Mouse (Mus musculus) effector memory CD4-positive, alpha-beta T cell, adult 5 months (primary cell): ENCODE results near the gene Cox19. TPM values are rescaled to one million over a fixed set of nuclear protein-coding genes. Genes with fewer than 3 reads are reported as not detected.

Experiments used
- polyA plus RNA-seq: library from polyadenylated mRNA; unstranded; fragments of 100-300 nt; shearing (Covaris generic); gene quantifications from one replicate; pipeline ENCODE4 v1.2.1, GENCODE M21; 2017

Gene Cox19
- 23.1 TPM for polyA plus RNA-seq

DNA sequence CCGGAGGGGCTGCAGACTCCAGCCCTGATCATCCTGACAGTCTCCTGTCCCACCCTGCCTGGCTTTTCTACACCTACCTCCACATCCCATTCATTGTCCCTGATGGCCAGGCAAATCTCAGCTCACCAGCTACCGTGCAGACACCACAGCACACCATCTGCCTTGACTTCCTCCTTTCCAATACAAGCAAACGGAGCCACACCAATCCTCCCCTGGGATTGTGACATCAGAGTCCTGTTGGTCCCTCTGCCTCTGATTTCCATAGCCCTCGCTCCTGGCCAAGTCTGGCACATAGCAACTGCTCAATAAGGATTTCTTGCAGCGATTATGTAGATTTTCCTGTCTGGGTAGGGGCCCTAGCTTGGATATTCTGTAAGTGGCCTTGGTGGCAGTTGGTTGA lies at the start of gene Cox19:
Cox19 (minus strand) TSS at position 285 of the 400 bp plus-strand sequence.

DNA sequence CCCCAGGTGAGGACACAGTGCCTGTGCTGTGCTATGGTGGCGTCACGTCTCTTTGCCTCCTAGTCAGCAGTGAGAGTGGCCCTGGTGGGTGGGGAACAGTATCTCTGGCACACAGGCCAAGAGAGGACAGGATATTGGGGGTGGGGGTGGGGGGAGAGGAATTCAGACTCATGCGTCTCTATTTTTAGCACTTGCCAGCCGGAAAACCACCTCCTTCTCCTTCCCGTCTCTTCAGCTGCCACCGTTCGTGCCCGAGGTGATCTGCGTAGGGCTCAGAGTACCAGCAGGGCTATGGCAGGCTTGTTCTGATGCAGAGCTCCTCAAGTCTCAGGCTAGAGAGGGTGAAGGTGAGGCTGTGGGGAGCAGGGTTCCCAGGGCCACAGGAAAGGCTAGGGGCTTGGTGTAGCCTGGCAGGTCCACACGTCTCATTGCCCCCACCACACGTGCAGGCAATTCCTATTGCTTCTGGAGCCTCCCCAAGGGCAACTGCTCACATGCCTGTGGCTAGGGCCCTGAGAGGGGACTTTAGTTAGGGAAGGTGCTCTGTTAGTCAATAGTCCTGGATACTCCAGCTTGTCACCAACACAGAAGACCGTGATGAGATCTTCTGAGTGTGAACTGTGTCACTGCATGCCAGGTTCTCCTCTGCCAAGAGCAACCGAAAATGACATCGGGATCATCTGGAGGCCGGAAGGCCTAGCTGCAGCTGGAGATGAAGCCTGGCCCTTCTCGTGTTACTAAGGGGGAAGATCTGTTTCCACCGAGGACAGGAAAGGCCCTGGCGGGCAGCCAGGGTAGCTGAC lies 26.5 kb upstream of the Cox19 start, which contains the start of gene Gpr146:
Gpr146 (plus strand) TSS at position 230 of the 803 bp plus-strand sequence.

DNA sequence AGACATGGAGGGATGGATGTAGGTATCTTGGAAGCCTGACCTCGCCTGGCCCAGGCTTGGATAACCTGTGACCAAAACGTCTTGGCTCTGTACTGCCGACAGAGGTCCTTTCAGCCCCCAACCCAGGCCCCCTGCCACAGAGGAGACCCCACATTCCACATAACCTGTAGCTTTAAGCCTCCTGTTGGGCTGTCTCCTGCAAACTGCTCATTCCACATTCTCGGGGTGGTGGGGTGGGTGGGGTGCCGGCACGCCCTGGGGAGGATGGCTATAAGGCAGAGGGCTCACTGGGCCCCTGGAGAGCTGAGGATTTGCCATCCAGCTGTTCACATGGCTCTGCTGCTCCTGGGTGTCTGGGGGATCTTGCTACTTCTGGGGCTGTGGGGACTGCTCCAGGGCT lies 1.1 kb upstream of the Cox19 start, which contains the start of gene Cyp2w1:
Cyp2w1 (plus strand) TSS at position 301 of the 400 bp plus-strand sequence.

GRCm38 (mm10) chr5:139325395-139325966 lies 25.7 kb downstream of the Cox19 start, which contains the start of gene Adap1:
TSS of gene Adap1 (minus strand) at chr5:139325622.

Other genes starting within 250 kb of the Cox19 start
- 1.0 TPM for gene Prkar1b, start 201.4 kb downstream of the Cox19 start, polyA plus RNA-seq
- gene Dnaaf5, start 201.2 kb downstream of the Cox19 start, polyA plus RNA-seq, result 16.5 TPM
- 39.1 TPM for gene Sun1, start 150.8 kb downstream of the Cox19 start, polyA plus RNA-seq
- gene Get4, start 99.1 kb downstream of the Cox19 start, polyA plus RNA-seq, result 90.2 TPM
- gene Adap1, start 25.8 kb downstream of the Cox19 start, polyA plus RNA-seq, result 25.1 TPM
- gene Cyp2w1, start 1.2 kb upstream of the Cox19 start, polyA plus RNA-seq, result not detected
- 17.2 TPM for gene Gpr146, start 26.3 kb upstream of the Cox19 start, polyA plus RNA-seq
- not detected for gene C130050O18Rik, start 53.9 kb upstream of the Cox19 start, polyA plus RNA-seq
- gene Gper1, start 71.7 kb upstream of the Cox19 start, polyA plus RNA-seq, result not detected
- 3.6 TPM for gene 3110082I17Rik, start 109.1 kb upstream of the Cox19 start, polyA plus RNA-seq
- 55.6 TPM for gene Zfand2a, start 133.1 kb upstream of the Cox19 start, polyA plus RNA-seq
- not detected for gene Uncx, start 192.1 kb upstream of the Cox19 start, polyA plus RNA-seq